Mouse (Mus musculus) limb, embryonic 10.5 days (tissue): Measurements from ENCODE around the gene Btbd35f16. TPM values are rescaled to one million over a fixed set of nuclear protein-coding genes. Genes with fewer than 3 reads are reported as not detected.
"Not testable (repeated sequence)": the region's sequence is repeated elsewhere in the genome, so short reads cannot be mapped to it uniquely, and the experiment has no call there.

Experiments
- DNase-seq: peaks from one replicate; pipeline ENCODE4 v3.0.0-alpha.2; 2017; ENCODE audit warnings: low spot score
- H3K27ac ChIP-seq: fragments of 300-500 bp; sonication (generic); 2 replicates; pipeline ENCODE4 v1.5.1; 2016; ENCODE audit warnings: mild to moderate bottlenecking
- H3K27me3 ChIP-seq: fragments of 300-500 bp; sonication (generic); 2 replicates; pipeline ENCODE4 v1.6.1; 2016; ENCODE audit warnings: low read depth, mild to moderate bottlenecking; ENCODE audit not compliant: poor library complexity, severe bottlenecking
- H3K36me3 ChIP-seq: fragments of 300-500 bp; sonication (generic); 2 replicates; pipeline ENCODE4 v1.6.1; 2016; ENCODE audit warnings: mild to moderate bottlenecking, moderate library complexity
- H3K4me1 ChIP-seq: fragments of 300-500 bp; sonication (generic); 2 replicates; pipeline ENCODE4 v1.6.1; 2016
- H3K4me3 ChIP-seq: fragments of 300-500 bp; sonication (generic); 2 replicates; pipeline ENCODE4 v1.5.1; 2016; ENCODE audit warnings: mild to moderate bottlenecking, moderate library complexity
- H3K9me3 ChIP-seq: fragments of 300-500 bp; sonication (generic); replicated peaks from 2 replicates; pipeline ENCODE4 v1.6.1; 2016; ENCODE audit warnings: mild to moderate bottlenecking
- WGBS: fragments of 180-500 bp; shearing (Covaris S2); methylation state at CpG from one replicate; pipeline ENCODE4 v1.1.7; 2016; 5-methylcytosine and 5-hydroxymethylcytosine counted together
- polyA plus RNA-seq: library from polyadenylated mRNA; unstranded; fragments of >200 nt; fragmentation: Nextera tagmentation; extraction: Ambion mirVana; gene quantifications from 2 replicates; pipeline ENCODE4 v1.2.1, GENCODE M21; 2016

The Btbd35f16 gene
- polyA plus RNA-seq: not detected in 2 replicates

DNA sequence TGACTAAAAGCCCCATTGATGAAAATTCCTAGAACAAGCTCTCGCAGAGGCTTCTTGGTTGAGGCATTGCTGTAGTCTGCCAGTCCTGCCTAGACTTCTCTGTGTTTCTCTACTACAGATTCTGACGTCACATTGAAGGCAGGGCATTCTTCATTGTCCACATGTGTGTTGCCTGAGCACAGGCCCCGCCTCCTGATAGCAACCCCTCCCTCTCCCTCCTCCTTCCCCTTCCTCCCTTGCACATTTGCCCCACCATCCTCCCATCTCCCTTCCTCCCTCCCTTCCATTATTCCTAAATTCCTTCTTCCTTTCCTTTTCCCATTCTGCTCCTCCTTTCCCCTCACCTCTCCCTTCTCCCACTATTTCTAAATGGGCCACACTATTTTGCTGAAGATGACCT, at the start of gene Btbd35f16:
Btbd35f16 (minus strand) TSS at position 101 of the 400 bp plus-strand sequence.
- H3K4me1 ChIP-seq, H3K4me3 ChIP-seq, H3K27me3 ChIP-seq, H3K36me3 ChIP-seq, H3K9me3 ChIP-seq, DNase-seq, H3K27ac ChIP-seq: not testable (repeated sequence)
- no CpG with 5 or more reads among the region's 3 CpGs for WGBS

Other genes with a start within 250 kb of the Btbd35f16 start
- gene Btbd35f10, start 204.1 kb downstream of the Btbd35f16 start, polyA plus RNA-seq: not detected in 2 replicates
- not detected in 2 replicates for gene Btbd35f3, start 80.7 kb upstream of the Btbd35f16 start, polyA plus RNA-seq
- gene Btbd35f28, start 239.6 kb upstream of the Btbd35f16 start, polyA plus RNA-seq: not detected in 2 replicates